Mouse (Mus musculus) cerebellum, adult 2 months (tissue): ENCODE measurements around the gene Ppfia4. TPM values are rescaled to one million over a fixed set of nuclear protein-coding genes. Genes with fewer than 3 reads are reported as not detected.

Source experiments
- DNase-seq, 2 experiments: peaks; one replicate each; pipeline ENCODE4 v3.0.0; 2021
- H3K27ac ChIP-seq: fragments of 200-500 bp; 2 replicates; pipeline ENCODE4 v1.5.1; 2012; ENCODE audit warnings: low read length, control low read depth, inconsistent platforms; ENCODE audit not compliant: insufficient read depth
- H3K27me3 ChIP-seq: fragments of 200-500 bp; 2 replicates; pipeline ENCODE4 v1.6.1; 2012; ENCODE audit warnings: inconsistent platforms, mild to moderate bottlenecking, low read length, moderate library complexity; ENCODE audit not compliant: control insufficient read depth, insufficient read depth
- H3K4me1 ChIP-seq: fragments of 200-500 bp; 2 replicates; pipeline ENCODE4 v1.6.1; 2011; ENCODE audit warnings: low read length; ENCODE audit not compliant: control insufficient read depth, insufficient read depth
- H3K4me3 ChIP-seq: fragments of 200-500 bp; replicated peaks from 2 replicates; pipeline ENCODE3; 2011; ENCODE audit warnings: mild to moderate bottlenecking, low read depth, low read length, control low read depth; ENCODE audit not compliant: insufficient read depth
- CTCF ChIP-seq: fragments of 200-500 bp; IDR thresholded peaks from 2 replicates; pipeline ENCODE4 v1.5.1; 2011; ENCODE audit warnings: low read depth, mild to moderate bottlenecking, control low read depth, low read length, moderate library complexity, borderline replicate concordance; ENCODE audit not compliant: insufficient read depth
- POLR2A ChIP-seq: fragments of 200-500 bp; IDR thresholded peaks from 2 replicates; pipeline ENCODE4 v1.6.1; 2011; ENCODE audit warnings: low read length, control low read depth, borderline replicate concordance; ENCODE audit not compliant: insufficient read depth
- WGBS: fragments of 180-500 bp; shearing (Covaris S2); methylation state at CpG from one replicate; pipeline ENCODE4 v1.1.7; 2018; 5-methylcytosine and 5-hydroxymethylcytosine counted together
- polyA plus RNA-seq: library from polyadenylated mRNA; depleted of rRNA; stranded (reverse); fragments of >200 nt; gene quantifications from 2 replicates; pipeline ENCODE4 v1.2.3, GENCODE M21; 2012

Gene Ppfia4
- polyA plus RNA-seq, 1 experiment: 192 TPM

DNA sequence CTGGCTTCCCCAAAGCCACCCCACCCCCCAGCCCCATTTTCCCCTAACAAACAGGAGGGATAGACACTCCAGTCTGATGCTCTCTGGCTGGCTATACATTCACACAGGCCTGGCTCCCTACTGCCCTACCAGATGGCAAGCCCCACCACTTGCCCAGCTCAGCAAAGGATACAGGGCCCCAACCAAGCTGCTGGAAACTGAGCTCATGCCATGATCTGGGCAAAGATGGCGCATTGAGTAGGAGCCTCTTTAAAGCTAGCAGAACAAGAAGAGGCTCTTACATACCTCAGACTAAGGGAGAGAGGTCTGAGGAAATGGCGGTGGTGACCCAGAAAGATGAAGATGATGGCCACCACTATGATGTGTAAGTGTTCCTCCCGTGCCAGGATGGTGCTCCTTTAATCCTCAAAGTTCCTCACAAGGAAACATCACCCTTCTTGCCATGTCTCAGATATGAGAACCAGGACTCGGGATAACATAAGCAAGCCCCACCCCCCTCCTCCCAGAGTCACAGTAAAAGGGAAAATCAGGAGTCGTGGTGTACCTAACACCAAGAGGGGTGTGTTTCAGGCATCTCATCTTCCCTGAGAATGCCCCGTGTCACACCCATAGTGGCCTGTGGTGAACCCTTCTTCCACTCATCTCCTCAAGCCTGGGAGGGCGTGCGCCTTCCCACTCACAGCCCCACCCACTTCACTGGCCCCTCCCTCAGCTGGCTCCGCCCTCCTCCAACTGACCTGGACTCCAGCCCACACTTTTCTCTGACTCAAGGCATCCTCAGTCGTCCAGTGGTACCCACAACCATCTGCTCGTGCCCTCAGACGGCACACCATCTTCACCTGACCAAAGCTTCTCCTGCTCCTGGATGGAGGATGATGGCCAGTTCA is 3.4 kb upstream of the Ppfia4 start:
- H3K4me1 ChIP-seq: peaks cover 69% of the 10 kb centered on the region
- 33% methylated on average over 12 of the region's 12 CpGs for WGBS
- H3K27ac ChIP-seq: peak overlapping the region; percentile 97
- peak; percentile 84 to 92 for DNase-seq
- TF ChIP-seq CTCF (no peak), POLR2A (no peak)
- H3K4me3 ChIP-seq: no peak overlapping the region
- no peaks in the 10 kb centered on the region for H3K27me3 ChIP-seq

GRCm38 (mm10) chr1:134335211-134335923 is 2.6 kb upstream of the Ppfia4 start:
- peak; percentile 91 to 96 for DNase-seq
- WGBS: 14% methylated on average over 13 of the region's 13 CpGs
- H3K4me1 ChIP-seq: peaks cover 71% of the 10 kb centered on the region
- no peak for TF ChIP-seq CTCF
- 0 out of 2 replicates have a peak, but pooled peaks have one; percentile 7 for TF ChIP-seq POLR2A
- peak overlapping the region; percentile 6 for H3K4me3 ChIP-seq
- no peaks in the 10 kb centered on the region for H3K27me3 ChIP-seq
- H3K27ac ChIP-seq: peak overlapping the region; percentile 97

- Histone ChIP-seq H3K27ac (peak overlapping the region; percentile 97), H3K4me1 (peaks cover 77% of the 10 kb centered on the region), H3K27me3 (no peaks in the 10 kb centered on the region), H3K4me3 (no peak overlapping the region)
- peak in 1 of 2 experiments; percentile 42 for DNase-seq
- no peak for TF ChIP-seq POLR2A
- TF ChIP-seq CTCF: no peak
- WGBS: 25% methylated on average over 7 of the region's 7 CpGs
Measured at GRCm38 (mm10) chr1:134334111-134334827, 1.5 kb upstream of the Ppfia4 start.

DNA sequence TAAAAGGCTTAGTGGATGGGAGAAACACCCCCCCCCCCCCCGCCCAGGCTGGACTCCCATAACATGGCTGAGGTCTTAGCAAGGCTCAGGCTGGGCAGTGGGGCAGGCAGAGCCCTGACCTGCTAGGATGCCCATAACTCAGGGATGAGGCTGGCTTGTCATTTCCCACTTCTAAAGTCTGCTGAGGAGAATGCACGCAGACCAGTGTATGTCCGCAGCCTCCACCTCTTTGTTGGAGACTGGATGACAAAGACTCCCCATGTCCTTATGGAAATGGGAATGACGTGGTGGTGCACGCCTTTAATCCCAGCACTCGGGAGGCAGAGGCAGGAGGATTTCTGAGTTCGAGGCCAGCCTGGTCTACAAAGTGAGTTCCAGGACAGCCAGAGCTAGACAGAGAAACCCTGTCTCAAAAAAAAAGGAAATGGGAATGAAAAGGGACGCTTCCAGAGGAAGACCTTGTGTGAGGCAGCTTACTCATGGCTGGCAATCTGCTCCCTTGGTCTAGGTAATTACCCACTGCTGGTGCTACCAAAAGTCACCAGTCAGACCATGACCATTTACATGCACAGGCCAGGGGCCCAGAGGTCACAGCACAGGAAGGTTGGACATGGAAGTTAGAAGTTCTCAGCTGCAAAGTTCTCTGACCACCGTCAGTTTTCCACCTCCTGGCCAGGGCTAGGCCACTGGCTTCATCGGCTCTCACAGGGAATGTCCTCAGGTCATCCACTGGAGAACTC is 813 bp upstream of the Ppfia4 start:
- Histone ChIP-seq H3K4me1 (peaks cover 81% of the 10 kb centered on the region), H3K27ac (peak overlapping the region; percentile 97), H3K27me3 (no peaks in the 10 kb centered on the region), H3K4me3 (no peak overlapping the region)
- TF ChIP-seq POLR2A (no peak), CTCF (no peak)
- DNase-seq: peak; percentile 34 to 48
- 38% methylated on average over 10 of the region's 10 CpGs for WGBS

DNA sequence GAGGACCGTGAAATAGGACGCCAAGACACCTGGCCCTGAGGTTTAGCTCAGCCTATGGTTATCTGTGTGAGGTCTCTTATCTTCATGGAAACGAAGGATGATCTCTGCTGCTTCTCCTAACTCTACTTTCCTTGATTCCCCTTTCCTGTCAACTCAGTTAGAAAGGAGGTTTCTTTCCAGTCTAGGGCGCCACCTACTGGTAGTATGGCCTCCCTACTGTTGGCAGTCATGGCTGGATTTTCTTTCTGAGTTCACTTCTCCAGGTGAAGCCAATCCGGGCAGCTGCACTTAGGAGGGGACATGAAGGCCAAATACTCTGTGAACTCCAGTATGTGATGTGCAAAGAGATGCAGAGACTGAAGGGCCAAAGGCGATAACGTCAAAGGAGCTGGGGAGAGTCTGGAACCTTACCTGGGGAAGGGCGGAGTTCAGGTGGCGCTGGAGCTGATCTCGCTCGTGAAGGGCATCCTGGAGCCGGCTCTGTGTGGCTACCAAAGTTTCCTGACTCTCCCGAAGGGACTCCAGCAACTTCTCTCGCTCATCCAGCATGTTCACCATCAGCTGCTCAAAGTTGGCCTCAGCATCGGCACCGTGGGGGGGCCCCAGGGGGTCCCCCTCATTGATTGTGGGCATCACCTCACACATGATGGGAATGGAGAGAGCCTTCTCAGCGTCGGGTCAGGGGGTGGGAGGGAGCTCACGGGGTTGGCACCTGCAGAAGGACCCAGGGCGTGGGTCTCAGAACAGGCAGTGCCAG is 671 bp downstream of the Ppfia4 start:
- no peak for TF ChIP-seq POLR2A
- peak; percentile 83 for TF ChIP-seq CTCF
- Histone ChIP-seq H3K27me3 (no peaks in the 10 kb centered on the region), H3K27ac (peak overlapping the region; percentile 53), H3K4me1 (peaks cover 76% of the 10 kb centered on the region), H3K4me3 (no peak overlapping the region)
- DNase-seq: peak; percentile 83 to 90
- WGBS: 16% methylated on average over 20 of the region's 20 CpGs

DNA sequence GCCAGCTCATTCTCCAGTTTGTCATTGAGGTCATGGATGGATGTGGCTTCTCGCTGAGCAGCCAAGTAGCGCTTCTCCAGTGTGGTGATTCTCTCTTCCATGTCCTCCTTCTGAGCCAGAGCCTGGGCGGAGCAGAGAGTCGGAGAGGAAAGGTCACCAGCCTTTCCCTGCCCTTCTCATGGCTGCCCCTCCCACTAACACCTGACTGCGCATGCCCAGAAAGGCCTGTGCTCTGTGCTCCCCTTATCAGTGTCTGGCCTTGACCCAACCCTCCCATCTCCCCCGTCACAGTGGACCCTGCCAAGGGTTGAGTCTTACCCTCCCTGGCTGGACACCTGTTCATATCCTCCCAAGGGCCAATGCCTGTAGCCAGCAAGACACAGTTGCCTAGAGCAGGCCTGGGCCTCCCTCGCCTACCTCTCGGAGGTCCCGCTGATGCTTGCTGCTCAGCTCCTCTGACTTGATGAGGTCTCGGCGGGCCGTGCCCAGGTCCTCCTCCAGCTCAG is 5.8 kb downstream of the Ppfia4 start:
- Histone ChIP-seq H3K27ac (no peak overlapping the region), H3K4me3 (no peak overlapping the region), H3K27me3 (no peaks in the 10 kb centered on the region), H3K4me1 (peaks cover 37% of the 10 kb centered on the region)
- DNase-seq: peak in 1 of 2 experiments; percentile 44
- no peak for TF ChIP-seq POLR2A
- no peak for TF ChIP-seq CTCF
- 58% methylated on average over 12 of the region's 12 CpGs for whole genome bisulfite sequencing
